Mouse (Mus musculus) kidney, adult 8-10 months (tissue): ENCODE data around the gene Sipa1l1.
A peak's percentile ranks its signal among the peaks of the same experiment; 100 is the strongest.

ENCODE experiments used
- DNase-seq, 2 experiments: peaks; one replicate each; pipeline ENCODE4 v3.0.0; 2022

The Sipa1l1 gene

DNA sequence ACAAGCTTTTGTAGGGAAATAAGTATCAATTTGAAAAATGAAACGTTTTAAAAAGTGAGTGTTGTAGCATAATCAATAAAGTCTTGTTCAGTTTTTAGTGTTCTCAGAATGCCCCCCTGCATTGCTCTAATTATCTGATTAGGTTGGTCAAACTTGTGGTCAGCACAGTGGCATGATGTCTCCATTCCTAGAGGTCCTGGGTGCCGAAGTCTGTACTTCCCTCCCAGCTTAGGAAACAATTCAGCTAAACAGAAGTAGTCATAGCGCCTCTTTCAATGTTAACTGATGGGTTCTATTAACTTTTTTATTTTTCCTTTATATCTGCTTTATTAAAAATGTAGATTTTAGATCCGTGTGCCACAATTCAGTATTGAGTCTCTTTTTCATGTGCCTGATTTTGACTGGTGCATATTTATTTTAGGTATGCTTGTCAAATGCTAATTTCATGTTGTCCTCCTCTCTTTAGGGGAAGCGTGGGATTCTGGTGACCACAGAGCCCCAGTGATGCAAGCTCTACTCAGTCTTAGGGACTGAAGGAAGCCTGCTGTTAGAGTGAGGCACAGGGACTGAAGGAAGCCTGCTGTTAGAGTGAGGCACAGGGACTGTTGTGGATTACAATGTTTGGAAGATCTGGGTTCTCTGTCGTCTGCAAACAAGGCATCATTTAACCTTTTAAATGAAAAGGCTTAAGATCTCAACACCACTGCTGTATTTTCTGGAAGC lies 171.2 kb downstream of the Sipa1l1 start:
- no peak for DNase-seq

DNA sequence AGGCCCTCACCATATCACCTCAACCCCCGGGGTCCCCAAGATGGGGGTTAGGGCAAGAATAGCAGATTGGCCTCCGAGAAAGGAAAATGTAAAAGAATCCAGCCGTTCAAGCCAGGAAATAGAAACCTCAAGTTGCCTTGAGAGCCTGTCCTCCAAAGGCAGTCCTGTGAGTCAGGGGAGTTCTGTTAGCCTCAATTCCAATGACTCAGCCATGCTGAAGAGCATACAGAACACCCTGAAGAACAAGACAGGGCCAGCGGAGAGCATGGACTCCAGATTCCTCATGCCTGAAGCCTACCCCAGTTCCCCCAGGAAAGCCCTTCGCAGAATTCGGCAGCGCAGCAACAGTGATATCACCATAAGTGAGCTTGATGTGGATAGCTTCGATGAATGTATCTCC lies 172.1 kb downstream of the Sipa1l1 start:
- DNase-seq = no peak

DNA sequence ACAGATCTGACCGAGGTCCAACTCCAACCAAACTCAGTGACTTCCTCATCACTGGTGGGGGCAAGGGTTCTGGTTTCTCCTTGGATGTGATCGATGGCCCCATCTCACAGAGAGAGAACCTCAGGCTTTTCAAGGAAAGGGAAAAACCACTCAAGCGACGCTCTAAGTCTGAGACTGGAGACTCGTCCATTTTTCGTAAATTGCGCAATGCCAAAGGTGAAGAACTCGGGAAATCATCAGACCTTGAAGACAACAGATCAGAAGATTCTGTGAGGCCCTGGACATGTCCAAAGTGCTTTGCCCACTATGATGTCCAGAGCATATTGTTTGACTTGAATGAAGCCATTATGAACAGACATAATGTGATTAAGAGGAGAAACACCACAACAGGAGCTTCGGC lies 172.6 kb downstream of the Sipa1l1 start:
- no peak for DNase-seq

DNA sequence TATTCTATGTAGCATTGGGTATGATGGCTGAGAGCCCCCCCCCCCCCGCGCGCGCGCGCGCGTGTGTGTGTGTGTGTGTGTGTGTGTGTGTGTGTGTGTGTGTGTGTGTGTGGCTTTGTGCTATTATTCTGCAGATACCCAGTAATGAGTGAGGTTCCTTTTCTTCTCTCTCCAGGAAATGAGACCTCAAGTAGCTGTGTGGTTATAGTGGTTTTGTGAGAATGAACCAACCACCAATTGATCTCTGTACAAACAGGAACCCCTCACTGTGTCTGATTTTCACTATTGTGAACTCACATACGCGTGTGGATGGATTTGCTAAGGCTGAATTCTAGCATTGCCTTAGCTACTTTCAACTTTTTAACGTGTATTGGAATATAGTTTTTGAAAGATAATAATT lies 181.0 kb downstream of the Sipa1l1 start:
- DNase-seq = no peak

DNA sequence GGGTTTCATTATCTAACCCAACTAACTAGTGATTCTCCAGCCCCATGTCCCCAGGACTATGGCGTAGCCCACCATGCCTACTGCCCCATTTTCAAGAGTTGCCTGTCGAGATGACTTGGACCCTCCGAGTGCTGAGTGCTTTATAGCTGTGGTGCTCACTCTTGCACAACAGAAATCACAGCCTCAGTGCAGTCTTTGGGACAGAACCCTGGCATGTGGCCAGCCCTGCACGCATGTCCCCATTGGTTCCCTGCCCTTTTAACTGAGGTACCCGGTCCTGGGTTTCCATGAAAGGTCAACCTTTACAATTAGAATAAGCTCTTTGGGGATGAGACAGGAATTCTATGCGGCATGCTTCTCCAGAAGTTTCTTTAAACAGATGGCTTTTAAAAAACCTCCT lies 181.8 kb downstream of the Sipa1l1 start:
- DNase-seq = no peak

DNA sequence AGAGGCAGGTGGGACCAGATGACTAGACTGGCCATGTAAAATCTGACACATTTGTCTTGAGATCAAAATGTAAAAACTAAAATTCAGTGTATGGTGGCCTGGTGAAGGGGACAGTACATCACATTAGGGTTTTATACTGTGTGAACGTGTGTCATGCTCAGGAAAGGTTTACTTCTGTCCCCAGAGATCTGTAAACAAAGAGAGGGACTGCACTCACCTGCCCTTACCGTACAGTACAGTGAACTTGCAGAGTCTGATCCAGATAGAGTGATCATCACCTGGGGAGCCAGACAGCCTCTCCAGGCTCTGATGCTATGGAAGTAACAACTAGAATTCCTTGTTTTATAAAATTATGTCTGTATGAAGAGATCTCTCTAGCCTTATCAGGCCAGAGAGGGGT lies 184.5 kb downstream of the Sipa1l1 start:
- no peak for DNase-seq

DNA sequence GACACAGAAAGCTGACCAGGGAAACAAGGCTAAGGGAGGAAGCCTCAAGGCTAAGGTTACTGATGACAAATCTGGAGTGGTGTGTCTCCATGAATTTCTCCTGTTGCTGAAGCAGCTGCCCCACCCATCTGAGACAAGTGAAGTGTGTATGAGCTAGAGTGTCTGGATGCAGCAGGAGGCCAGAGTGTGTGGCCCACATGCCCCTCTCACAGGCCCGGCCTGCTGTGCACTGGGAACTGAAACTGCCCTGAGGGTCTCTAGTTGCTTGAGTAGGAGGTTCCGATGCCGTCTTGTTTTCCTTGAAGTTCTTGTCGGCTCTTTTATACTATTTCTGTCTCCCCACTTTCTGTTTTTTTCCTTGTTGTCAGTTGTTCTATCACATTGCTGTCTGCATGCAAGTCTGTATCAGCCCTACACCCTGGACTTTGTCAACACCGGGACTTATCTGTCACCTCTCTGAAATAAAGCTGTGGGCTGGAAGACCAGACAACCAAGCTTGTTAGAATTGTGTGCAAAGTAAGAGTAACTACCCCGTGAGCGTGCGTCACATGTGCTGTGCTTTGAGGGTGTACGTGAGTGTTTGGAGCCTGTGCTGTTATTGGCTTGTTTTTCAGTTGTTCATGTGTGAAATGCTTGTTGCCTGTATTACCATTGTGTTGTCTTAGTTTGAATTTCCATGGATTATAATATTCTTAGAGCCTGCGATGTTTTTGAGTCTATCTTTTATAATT lies 186.5 kb downstream of the Sipa1l1 start:
- DNase-seq = no peak

DNA sequence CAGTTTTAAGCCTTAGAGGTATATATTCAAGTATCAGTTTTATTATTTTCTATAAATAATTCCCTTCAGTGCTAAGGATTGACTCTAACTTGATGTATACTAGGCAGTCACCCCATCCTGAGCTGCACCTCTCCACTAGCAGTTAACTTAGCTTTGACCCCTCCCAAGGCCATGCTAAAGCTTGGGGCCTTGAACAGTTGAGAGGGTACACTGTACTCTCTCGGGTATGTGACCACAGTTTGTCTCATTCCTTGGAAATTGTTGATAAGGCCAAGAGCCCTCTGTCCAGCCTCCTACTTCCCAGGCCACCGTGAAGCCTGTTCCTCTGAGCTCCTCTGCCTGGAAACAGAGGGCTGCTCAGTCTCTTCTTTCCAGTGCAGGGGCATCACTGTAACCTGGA lies 187.4 kb downstream of the Sipa1l1 start:
- no peak for DNase-seq

DNA sequence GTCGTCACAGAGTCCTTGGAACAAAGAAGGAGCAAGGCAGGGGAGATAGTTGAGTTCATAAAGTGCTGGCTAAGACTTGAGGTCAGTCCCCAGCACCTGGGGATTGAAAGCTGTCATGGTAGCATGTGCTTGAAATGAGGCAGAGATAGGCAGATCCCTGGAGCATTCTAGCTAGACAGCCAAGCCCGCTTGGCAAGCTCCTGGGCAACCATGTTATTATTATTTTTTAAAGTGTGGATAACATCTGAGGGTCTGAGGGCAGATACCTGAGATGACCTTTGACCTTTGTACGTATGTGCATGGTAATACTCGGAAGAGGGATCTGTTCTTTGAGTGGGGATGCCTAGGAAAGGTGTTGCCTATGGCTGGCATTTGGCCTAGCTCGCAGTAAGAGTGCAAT lies 188.3 kb downstream of the Sipa1l1 start:
- no peak for DNase-seq

DNA sequence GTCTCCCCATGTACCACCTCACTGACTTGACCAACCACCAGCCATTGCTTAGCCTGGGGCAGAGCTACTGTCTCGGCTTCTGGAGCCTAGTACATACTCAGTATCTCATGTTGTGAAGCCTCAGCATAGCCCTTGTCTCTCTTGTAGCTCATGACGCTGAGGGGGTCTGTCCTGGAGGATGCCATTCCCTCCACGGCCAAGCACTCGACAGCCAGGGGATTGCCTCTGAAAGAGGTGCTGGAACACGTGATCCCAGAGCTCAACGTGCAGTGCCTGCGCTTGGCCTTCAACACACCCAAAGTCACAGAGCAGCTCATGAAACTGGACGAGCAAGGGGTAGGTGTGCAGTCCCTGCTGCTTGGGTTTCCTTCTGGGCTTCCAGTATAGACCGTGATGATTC lies 193.7 kb downstream of the Sipa1l1 start:
- no peak for DNase-seq

DNA sequence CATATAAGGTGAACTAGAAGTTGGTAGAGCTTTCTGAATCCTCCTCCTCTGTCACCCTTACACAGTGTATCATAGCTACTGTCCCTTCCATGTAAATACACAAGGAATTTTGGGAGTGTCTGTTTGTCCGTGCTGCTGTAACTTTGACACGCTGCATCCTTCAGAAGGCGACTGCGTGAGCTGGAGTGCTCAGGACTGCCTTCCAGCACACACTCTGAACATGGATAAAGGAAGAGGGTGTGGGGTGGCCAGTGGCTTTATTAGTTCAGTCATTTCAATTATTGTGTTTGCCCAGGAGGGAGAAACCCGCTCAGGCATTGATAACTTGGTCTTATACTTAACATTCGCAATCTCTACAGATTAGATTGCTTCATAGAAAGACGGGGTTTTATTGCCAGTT lies 195.1 kb downstream of the Sipa1l1 start:
- no peak for DNase-seq

DNA sequence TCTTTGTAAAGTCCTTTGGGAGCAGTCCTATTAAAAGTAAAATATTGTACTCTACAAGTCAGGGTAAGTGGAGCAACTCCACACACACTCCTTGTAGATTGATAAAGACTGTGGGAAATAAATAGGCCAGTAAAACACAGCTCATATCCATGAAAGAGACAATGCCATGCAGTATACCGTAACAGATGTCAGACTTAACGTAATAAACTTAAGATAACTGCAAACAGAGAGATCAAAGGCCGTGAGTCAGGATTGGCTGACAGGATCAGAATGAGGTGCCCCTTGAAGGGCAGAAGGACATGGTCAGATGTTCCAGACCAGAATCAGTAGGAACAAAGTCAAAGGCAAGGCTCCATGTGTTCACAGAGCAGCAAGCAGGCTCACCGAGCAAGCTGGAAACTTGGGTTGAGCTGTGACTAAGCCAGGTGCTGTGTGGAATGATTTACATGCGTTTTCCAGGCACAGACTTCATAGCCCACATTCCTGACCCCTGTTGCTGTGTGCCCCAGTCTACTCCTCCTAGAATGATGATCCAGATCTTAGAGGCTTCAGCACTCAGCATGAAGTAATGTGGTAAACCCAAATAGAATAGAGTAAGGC lies 196.3 kb downstream of the Sipa1l1 start:
- peak in 1 of 2 experiments; percentile 12 for DNase-seq

DNA sequence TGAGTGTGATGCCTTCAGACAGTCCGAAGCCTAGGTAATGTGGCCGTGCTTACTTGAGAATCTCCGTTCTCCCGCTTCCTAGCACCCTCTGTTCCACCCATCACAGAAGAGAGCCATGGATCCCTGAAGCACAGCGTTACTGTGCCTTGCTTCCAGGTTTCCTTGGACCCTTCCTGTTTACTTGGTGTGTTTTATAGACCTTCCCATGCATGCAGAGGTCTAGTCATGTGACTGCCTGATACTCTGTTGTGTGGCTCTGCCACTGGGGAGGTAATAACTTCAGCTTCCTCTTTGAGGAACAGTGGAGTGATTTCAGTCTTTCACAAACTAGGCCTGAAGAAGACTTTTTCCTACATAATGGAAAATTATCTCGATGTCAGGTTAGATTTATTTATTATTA lies 197.6 kb downstream of the Sipa1l1 start:
- no peak for DNase-seq

DNA sequence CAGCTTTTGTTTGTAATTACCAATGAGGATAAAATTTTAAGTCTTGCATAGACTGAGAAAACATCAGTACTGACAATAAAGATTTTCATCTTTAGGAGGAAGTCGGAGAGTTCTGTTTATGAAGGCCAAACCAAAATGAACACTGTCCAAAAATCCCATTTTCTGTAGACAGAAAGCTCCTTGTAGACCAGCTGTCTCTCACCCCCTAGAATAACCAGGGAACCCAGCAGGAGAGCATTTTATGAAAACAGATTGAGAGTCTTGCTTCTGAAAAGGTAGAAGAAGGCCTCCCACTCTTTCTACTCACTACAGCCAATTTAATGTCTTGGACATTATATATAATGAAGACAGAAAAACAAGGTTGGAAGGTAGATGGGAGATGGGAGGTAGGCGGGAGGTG lies 198.2 kb downstream of the Sipa1l1 start:
- no peak for DNase-seq

DNA sequence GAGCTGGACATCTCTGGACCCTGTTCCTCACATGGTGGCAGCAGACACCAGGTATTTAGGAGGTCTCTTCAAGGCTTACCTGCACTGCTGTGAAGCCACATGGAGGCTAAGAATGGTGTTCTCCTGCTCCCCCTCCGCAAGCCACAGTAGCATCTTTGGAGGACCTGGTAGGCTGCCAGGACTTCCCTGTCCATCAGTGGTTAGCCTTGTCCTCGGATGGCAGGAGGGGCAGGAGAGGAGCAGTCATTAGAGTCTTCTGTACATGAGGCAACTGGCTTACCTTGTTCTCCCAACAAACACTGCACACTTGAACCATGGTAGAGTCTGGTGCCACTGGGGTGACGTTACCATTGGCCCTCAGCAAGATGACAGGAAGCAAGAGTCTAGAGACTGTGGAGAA lies 198.9 kb downstream of the Sipa1l1 start:
- DNase-seq = no peak

DNA sequence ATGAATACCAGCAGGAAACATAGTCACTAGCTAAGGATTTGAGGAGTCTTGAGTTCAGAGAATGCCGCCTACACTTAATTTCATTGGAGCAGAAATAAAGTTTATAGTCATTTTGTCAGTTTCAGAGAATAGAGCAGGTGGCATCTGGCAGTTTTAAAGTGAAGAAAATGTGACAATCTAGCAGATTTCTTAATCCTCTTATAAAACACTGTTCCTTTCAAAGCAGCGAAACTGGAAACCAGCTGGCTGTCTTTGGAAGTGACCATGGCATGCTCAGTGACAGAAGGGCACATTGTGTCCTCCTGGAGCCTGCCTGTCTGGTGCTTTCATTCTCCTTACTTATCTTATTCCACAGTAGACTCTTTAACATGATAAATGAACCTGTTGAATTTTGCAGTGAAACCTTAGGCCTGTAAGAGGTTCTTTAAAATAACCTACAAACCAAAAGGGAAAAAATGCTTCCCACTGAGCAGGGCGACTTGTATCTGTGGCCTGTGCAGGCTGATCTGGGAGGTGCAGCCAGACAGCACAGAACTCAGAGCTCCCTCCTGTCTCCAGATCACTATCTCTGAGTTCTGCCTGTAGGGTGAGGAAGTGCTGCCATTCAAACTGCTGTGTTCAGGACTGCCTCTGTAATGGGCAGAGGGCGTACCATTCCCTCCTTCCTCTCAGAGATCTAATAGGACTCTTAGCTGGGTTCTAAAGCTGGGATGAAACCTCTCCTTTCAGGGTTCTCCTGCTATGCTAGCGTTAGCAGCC lies 200.5 kb downstream of the Sipa1l1 start:
- DNase-seq = no peak

DNA sequence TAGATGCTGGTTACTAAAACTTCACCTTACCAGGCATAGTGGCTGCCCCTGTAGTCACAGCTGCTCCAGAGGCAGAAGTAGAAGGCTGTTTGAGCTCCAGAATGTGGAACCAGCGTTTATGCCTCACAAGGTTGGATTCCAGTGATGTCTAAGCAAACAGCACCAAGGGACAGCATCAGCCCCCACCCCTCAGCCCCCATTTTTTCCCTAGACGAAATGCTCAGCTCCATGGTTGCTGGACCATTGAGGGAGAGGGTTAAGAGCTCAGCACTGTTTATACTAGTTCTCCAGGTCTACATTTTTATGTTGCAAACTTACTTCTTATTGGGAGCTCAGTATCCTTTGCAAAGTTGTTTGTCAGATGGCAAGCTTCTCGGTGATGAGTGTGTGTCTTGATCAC lies 202.1 kb downstream of the Sipa1l1 start:
- DNase-seq = no peak

DNA sequence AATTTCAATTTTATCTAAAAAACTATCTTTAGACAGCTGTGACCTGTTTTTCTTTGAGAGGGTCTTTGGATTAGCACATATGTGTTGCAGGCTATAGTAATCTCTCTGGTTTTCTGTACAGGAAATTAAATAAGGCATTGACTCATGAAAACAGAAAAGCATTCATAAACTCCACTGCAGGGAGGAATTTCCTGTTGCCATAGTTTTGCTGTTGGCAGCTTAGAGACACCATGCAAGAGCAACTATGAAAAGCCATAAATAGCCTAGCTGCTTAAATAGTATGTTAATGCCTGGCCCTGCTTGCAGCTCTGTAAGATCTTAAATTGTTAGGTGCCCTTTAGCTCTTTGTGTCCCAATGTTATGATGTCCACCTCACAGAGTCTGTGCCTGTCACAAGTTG lies 204.9 kb downstream of the Sipa1l1 start:
- DNase-seq = no peak

DNA sequence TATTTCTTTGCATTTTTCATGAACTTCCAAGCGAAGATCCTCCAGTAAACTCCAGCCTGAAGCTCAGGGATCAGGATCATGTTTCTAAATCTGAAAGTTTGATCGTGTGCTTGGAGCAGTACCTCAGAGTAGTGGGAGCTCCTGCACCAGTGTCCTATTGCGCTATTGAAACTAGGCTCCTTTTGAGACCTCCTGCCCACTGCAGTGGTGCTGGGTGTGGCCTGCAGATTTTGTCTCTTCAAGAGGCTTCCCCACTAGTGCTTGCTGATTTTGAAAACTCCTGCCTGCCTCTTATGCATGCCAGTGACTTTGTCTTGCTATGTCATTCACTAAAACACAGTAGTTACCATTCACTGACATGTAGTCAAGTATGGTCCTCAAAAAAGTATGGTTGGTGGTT lies 213.8 kb downstream of the Sipa1l1 start:
- no peak for DNase-seq

DNA sequence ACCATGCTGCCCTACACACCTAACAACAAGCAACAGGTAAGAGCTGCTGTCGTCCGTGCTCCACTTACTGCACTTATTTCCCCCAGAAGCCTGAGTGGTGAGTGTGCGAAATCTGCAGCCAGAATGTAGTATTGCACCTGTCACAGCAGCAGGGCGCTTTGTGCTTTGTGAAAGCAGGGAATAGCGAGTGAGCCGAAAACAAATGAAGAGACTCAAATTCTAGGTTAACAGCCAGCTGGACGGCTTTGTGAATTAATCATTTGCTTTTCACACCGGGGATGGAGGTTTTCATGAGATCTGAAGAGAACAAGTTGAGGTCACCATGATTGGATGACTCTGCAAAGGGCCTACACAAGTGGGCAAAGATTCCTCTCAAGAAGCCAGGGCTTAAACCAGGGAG lies 215.6 kb downstream of the Sipa1l1 start:
- DNase-seq = peak; percentile 41 to 45

DNA sequence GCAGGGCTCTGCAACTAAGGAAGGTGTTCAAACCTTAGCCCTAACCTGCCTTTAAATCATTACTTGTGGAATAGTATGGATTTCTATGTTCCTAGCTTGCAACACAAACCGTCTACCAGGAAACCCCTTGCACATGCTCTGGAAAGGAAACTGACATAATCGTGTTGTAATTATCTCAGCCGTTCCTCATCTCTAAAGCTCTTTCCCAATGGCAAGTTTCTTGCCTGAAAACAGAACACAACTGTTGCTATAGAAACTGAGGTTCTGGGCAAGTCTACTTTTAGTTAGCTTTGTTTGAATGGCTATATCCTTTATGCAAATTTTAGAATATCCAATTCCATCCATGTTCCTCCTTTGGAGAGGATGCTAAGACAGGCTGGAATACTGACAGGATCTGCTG lies 217.9 kb downstream of the Sipa1l1 start:
- DNase-seq = no peak

DNA sequence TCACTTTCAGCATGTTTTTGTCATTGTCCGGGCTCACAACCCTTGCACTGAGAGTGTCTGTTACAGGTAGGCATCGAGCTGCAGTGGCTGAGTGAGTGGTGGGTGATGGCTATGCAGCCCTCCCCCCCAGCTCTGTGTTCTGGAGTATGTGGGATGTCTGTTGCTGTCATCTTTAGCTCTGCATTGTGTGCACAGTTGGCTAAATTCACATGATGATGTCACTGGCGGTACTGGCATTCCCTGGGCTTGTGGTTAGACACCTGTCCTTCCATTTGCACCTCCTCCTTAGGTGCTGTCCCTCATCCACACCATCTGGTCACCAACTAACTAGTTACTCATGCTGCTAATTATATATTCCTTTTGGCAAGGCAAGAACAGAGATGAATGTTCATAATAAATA lies 218.5 kb downstream of the Sipa1l1 start:
- DNase-seq = no peak

DNA sequence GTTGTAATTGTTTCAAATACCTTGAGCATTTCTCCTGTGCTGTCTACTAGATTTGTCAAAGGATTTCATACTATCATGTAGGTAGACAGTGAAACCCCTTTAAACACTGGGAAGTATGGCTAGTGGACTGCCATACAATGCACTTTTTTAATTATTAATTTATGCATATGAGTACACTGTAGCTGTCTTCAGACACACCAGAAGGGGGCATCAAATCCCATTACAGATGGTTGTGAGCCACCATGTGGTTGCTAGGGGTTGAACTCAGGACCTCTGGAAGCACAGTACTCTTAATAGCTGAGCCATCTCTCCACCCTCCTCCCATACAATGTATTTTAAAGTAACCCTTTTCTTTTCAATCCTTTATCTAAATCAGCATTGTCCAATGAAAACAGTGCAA lies 219.0 kb downstream of the Sipa1l1 start:
- DNase-seq = no peak
